Mouse (Mus musculus) C2C12 (cell line): Measurements from ENCODE around the gene Fxn. TPM values are rescaled to one million over a fixed set of nuclear protein-coding genes. Genes with fewer than 3 reads are reported as not detected.

Experiments used
- H3K27me3 ChIP-seq: one replicate; pipeline ENCODE4 v1.6.1; 2011; ENCODE audit not compliant: control insufficient read depth, insufficient read depth, insufficient read length
- H3K36me3 ChIP-seq: one replicate; pipeline ENCODE4 v1.6.1; 2011; ENCODE audit not compliant: control insufficient read depth, insufficient read depth
- H3K4me3 ChIP-seq: one replicate; pipeline ENCODE4 v1.5.1; 2011; ENCODE audit warnings: mild to moderate bottlenecking, control low read depth; ENCODE audit not compliant: poor library complexity, insufficient read depth, severe bottlenecking
- H3K79me2 ChIP-seq: one replicate; pipeline ENCODE4 v1.6.1; 2011; ENCODE audit not compliant: control insufficient read depth, insufficient read depth
- H3K79me3 ChIP-seq: one replicate; pipeline ENCODE4 v1.6.1; 2011; ENCODE audit warnings: low read depth, control low read depth
- H3ac ChIP-seq: one replicate; pipeline ENCODE3; 2011; ENCODE audit warnings: low read depth; ENCODE audit not compliant: control insufficient read depth, insufficient read length
- CEBPB ChIP-seq: IDR thresholded peaks from one replicate; pipeline ENCODE4 v1.6.1; 2011; ENCODE audit warnings: low read depth, mild to moderate bottlenecking, control low read depth, moderate library complexity
- CTCF ChIP-seq: IDR thresholded peaks from one replicate; pipeline ENCODE4 v1.5.1; 2011; ENCODE audit not compliant: control insufficient read depth, insufficient read depth, insufficient read length
- FOSL1 ChIP-seq: IDR thresholded peaks from one replicate; pipeline ENCODE4 v1.8.0; 2011; ENCODE audit warnings: mild to moderate bottlenecking, low read length; ENCODE audit not compliant: poor library complexity, insufficient read depth, severe bottlenecking
- MAX ChIP-seq: IDR thresholded peaks from one replicate; pipeline ENCODE4 v1.6.1; 2011; ENCODE audit warnings: mild to moderate bottlenecking, control low read depth
- MYOD1 ChIP-seq: IDR thresholded peaks from one replicate; pipeline ENCODE4 v1.6.1; 2011; ENCODE audit warnings: low read depth; ENCODE audit not compliant: control insufficient read depth, insufficient read length
- MYOG ChIP-seq: IDR thresholded peaks from one replicate; pipeline ENCODE4 v1.6.1; 2011; ENCODE audit not compliant: control insufficient read depth, insufficient read length; ENCODE audit errors: extremely low read depth
- USF1 ChIP-seq: IDR thresholded peaks from one replicate; pipeline ENCODE4 v1.6.1; 2011; ENCODE audit warnings: low read depth, mild to moderate bottlenecking, control low read depth, moderate library complexity
- polyA plus RNA-seq: library from polyadenylated mRNA; unstranded; fragments of >200 nt; fragmentation: generic; extraction: Trizol; gene quantifications from one replicate; pipeline ENCODE4 v1.2.1, GENCODE M21; 2012; ENCODE audit warnings: missing spikeins

Fxn gene
- polyA plus RNA-seq, 1 experiment, result 34.1 TPM

DNA sequence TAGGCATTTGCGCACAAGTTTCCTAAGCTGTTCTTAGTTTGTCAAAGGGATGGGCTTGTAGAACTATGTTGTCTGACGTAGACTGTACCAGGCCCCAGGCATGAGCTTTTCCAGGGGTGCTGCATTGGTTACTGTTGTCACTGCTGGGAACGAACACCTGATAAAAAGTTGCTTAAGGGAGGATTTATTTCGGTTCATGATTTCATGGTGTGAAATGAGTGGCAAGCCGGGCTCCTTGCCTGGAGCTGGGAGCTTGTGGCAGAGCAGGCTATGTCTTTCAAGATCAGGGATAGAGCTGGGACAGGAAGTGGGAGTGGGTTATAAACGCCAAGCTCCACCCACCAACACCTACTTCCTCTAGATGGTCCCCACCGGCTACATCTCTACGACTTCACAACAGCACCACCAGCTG lies 41.5 kb upstream of the Fxn start:
- Histone ChIP-seq H3K36me3 (no peaks in the 10 kb centered on the region), H3K27me3 (peaks cover 2% of the 10 kb centered on the region), H3ac (no peak overlapping the region), H3K79me3 (no peaks in the 10 kb centered on the region), H3K79me2 (no peaks in the 10 kb centered on the region), H3K4me3 (no peak overlapping the region)
- TF ChIP-seq MYOD1 (no peak), CEBPB (no peak), CTCF (no peak), MAX (no peak), MYOG (no peak), FOSL1 (no peak), USF1 (no peak)

GRCm38 (mm10) chr19:24321211-24321899 lies 41.0 kb upstream of the Fxn start:
- TF ChIP-seq CEBPB, result no peak
- TF ChIP-seq MYOD1, result no peak
- H3K79me2 ChIP-seq, result no peaks in the 10 kb centered on the region
- H3K79me3 ChIP-seq, result no peaks in the 10 kb centered on the region
- peaks cover 4% of the 10 kb centered on the region for H3K27me3 ChIP-seq
- H3K36me3 ChIP-seq, result no peaks in the 10 kb centered on the region
- no peak overlapping the region for H3ac ChIP-seq
- no peak overlapping the region for H3K4me3 ChIP-seq

DNA sequence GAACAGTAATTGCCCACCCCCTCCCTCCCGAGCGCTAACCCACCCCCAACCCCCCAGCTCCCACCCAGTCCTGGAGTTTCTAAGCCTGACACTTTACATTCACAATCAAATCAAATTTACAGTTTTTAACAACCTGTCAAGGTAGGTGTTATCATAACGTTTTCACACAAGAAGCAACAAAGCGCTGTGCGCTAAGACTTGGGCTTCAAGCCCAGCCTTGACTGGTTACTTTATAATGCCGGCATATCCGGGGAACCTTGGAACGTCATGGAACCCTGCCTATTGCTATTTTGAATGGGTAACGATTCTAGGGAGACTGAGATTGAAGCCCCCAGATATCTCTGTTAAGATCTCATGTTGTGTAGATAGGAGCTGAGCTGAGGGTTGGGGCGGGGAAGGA lies 37.8 kb upstream of the Fxn start:
- no peak overlapping the region for H3K4me3 ChIP-seq

DNA sequence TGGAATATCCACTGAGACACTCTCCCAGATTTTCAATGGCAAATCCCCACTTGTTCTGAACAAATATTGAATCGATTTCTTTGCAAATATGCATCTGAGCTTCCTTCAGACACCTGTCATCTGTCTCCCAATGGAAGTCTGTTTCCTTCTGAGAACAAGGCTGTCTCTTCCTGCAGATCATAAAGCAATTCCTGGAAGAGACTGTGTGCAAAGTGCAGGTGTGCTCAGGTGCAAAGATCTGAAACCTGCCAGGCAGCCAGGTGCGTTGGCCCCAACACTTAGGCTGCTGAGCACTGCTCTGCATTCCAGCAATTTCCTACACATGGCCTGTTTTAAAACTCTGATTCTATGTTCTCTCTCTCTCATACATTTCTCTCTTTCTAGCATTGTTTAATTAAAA lies 37.3 kb upstream of the Fxn start:
- Histone ChIP-seq H3K79me2 (no peaks in the 10 kb centered on the region), H3K27me3 (peaks cover 4% of the 10 kb centered on the region), H3ac (no peak overlapping the region), H3K79me3 (no peaks in the 10 kb centered on the region), H3K4me3 (no peak overlapping the region), H3K36me3 (no peaks in the 10 kb centered on the region)
- TF ChIP-seq MAX, result no peak
- TF ChIP-seq FOSL1, result no peak
- no peak for TF ChIP-seq CEBPB
- TF ChIP-seq MYOD1, result no peak
- TF ChIP-seq CTCF, result no peak
- no peak for TF ChIP-seq USF1
- no peak for TF ChIP-seq MYOG

More for the DNA sequence above, 37.8 kb upstream of the Fxn start:
- Histone ChIP-seq H3ac (no peak overlapping the region), H3K79me3 (no peaks in the 10 kb centered on the region), H3K27me3 (peaks cover 4% of the 10 kb centered on the region), H3K36me3 (no peaks in the 10 kb centered on the region), H3K79me2 (no peaks in the 10 kb centered on the region)
- no peak for TF ChIP-seq MYOG
- no peak for TF ChIP-seq CTCF
- no peak for TF ChIP-seq CEBPB
- TF ChIP-seq FOSL1, result no peak
- TF ChIP-seq MAX, result no peak
- TF ChIP-seq USF1, result no peak
- TF ChIP-seq MYOD1, result no peak

DNA sequence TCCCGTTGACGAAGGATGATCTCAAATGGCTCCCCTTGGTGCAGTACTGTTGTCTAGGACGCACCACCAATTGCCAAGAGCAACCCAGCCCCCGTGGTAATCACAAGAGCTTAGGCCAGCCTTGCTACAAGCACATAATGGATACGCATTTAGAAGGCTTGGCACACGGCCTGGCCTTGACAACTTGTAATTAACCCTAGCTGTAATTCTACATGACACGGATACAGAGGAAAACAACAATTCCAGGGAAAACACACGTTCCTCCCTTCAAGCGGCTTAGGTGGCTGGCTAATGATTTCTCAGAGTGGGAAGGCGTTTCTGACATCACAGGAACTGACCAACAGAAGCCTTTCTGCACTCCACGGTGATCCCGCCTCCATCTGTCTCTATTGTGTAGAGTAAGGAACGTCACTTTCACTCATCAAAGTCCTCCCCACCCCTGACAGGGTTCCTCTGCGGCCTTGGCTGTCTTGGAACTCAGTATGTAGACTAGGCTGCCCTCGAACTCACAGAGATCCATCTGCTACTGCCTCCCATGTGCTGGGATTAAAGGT lies 36.7 kb upstream of the Fxn start:
- peaks cover 4% of the 10 kb centered on the region for H3K27me3 ChIP-seq
- H3ac ChIP-seq, result no peak overlapping the region
- no peaks in the 10 kb centered on the region for H3K79me3 ChIP-seq
- no peak overlapping the region for H3K4me3 ChIP-seq
- H3K36me3 ChIP-seq, result no peaks in the 10 kb centered on the region
- H3K79me2 ChIP-seq, result no peaks in the 10 kb centered on the region
- no peak for TF ChIP-seq FOSL1
- no peak for TF ChIP-seq USF1
- TF ChIP-seq CTCF, result no peak
- TF ChIP-seq MYOD1, result no peak
- TF ChIP-seq MAX, result no peak
- no peak for TF ChIP-seq MYOG
- TF ChIP-seq CEBPB, result no peak

DNA sequence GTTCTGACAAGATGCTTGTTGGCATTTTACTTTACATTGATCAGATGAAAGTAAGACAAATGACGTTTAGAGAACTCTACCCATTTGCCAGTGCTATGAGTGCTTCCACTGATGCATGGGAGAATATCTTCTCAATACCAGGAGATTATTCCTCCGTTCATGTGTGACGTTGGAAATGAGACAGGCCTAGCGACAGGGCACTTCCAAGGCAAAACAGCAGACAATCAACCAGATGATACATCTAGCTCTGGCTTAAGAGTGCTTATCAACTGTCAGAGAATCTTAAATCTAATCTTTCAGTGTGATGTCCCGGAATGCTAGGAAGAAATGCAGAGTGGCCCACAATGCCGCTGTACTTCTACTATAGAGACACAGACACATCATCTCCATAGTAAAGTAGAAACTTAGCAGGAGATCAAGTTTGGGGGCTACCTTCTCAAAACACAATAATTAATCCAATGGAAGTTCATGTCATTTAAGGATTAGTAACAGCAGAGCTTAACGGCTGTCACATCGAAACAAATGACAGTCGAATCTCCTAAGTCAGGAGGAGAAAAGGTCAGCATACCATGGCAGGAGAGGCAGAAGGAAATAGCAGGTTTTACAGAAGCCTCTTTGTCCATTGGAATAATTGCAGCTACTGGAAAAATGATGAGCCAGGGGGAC lies 35.8 kb upstream of the Fxn start:
- Histone ChIP-seq H3ac (no peak overlapping the region), H3K36me3 (no peaks in the 10 kb centered on the region), H3K4me3 (no peak overlapping the region), H3K79me2 (no peaks in the 10 kb centered on the region), H3K79me3 (no peaks in the 10 kb centered on the region), H3K27me3 (peaks cover 4% of the 10 kb centered on the region)
- no peak for TF ChIP-seq MAX
